Mouse (Mus musculus) thymus, adult 18-20 months (tissue): ENCODE data around the gene Neu1.
A peak's percentile ranks its signal among the peaks of the same experiment; 100 is the strongest.
"Not testable (repeated sequence)": the region's sequence is repeated elsewhere in the genome, so short reads cannot be mapped to it uniquely, and the experiment has no call there.

Experiments
- DNase-seq, 2 experiments: peaks; one replicate each; pipeline ENCODE4 v3.0.0; 2022; ENCODE audit warnings: mixed read lengths in 2 of 2

Neu1 gene

DNA sequence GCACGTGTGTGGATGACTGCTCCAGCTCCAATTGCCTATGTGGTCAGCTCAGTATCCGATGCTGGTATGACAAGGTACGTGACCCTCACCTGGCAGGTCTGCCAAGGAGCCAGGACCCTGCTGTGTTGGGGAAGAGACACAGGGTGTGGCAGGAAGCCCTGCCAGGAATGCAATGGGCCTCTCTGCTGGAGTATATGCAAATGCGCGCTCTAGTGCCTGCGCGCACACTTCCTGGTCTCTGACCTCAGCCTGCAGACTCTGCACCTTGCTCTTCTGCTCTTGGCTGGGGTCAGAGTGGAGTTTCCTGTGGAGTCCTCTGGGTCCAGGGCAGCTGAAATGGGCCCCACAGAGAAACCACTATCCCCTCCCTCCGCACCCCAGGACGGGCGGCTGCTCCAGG, 20.1 kb upstream of the Neu1 start:
- no peak for DNase-seq

DNA sequence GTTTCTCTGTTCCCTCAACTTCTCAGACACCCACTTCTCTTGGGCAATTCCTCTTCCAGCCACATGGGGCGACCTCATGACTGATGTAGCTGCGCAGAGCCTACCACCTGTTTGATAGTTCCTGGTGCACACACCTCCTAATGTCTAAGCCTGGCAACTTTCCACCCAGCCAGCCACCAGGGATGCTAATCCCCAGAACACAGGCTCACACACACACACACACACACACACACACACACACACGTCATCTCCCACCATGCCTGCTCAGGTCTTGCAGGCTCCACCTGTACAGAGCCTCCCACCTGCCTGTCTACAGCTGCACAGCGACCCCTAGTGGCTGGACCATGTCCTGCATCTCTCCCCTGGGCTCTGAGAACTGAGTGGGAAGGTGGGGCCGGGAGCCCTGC, 19.1 kb upstream of the Neu1 start:
- DNase-seq, result peak; percentile 57 to 69

DNA sequence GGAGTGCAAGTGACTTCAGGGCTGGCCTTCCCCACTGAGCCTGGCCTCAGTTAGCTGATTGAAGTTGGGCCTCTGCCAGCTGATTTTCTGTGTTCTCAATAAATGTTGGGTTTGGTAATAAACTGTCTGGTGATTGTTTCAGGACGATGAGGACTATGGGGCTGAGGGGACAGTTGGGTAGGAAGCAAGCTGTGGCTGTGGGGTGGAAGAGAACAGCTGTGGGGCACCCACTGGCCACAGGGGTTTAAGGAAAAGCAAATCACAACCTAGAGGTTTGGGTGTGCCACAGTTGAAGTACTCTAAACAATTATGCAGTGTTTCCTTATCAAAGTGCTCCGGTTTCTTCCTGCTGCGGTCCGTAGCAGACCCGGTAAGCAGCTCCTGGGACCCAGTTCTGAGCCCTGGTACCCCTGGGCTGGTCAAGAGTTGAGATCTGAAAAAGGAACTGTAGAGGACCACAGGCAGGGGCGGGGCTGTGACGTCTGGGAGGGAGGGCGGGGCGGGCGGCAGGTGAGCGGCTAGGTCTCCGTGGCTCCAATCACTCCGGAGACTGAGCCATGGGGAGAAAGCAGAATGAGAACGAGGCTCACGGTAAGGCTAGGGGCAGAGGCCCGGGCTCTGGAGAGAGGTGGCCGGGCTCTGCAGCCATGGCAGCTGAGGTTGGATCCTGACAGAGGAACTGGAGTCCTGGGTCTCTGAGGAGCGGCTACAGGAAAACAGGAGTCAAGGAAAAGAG, 17.0 kb upstream of the Neu1 start, which contains the start of gene Slc44a4:
Slc44a4 (plus strand) TSS at position 537 of the 736 bp plus-strand sequence.
- DNase-seq, result no peak

DNA sequence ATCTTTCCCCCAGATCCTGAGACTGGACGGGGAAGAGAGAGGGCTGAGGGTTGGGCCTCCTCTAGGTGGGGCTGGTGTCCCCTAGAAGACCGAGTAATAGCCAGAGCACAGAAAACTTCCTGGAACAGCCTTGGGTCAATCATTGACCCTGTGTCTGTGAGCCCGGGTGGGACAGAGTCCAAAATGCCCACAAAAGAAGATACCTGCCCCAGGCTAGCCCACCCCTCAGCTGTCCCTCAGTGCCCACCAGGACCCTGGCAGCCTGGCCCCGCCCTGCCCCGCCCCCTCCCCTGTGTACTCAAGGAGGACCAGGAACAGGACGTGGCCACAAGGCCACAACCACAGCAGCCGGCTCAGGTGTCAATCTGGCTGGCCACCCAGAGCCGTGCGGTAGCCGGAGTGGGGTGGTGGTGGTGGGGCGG, 15.6 kb upstream of the Neu1 start:
- DNase-seq, result no peak

DNA sequence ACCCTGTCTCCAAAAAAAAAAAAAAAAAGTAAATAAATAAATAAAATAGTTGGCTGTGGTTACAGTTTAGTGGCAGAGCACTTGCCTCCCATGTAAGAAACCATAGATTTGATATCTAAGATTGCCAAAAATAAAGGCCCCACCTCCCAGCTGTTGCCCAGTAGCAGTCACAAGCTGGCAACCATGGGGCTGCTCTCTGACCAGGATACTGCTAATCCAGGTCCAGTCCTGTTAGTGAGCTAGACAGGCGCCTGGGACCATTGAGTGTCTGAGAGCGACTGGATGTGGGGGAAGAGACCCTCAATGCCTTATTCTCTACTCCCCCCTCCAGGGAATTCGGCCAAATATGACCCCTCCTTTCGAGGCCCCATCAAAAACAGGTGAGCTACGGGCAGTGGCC, 14.7 kb upstream of the Neu1 start:
- no peak for DNase-seq

DNA sequence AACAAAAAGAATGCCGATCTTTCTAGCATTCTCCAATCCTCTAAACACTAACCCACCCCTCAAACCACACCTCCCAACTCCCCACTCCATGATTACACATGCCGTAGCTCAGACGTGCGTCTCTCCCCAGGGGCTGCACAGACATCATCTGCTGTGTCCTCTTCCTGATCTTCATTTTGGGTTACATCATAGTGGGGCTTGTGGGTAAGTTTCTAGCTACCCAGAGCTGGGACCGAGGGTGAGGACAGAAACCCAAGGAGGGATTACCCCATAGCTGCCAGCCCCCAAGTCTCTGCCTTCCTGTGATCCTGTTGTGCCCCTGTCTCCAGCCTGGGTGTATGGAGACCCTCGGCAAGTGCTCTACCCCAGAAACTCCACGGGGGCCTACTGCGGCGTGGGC, 13.9 kb upstream of the Neu1 start:
- DNase-seq, result no peak

DNA sequence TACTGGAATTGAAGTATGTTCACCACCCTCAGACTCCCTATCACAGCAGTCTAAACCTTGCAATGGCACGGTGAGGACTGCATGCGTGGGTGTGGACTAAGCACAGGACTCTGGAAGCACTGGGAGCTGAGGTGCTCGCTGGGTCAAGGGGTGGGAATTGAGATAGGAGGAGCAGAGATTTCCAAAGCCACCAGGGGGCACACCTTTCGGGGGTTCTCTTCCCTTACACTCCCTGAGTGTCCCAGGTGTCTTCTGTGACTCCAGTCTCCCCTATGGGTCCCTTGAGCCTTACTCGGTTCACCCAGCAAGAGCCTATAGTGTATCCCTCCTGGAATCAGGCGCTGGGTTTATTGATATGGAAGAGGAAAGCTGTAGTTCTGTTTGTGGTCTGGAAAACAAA, 8.1 kb upstream of the Neu1 start:
- DNase-seq, result no peak

DNA sequence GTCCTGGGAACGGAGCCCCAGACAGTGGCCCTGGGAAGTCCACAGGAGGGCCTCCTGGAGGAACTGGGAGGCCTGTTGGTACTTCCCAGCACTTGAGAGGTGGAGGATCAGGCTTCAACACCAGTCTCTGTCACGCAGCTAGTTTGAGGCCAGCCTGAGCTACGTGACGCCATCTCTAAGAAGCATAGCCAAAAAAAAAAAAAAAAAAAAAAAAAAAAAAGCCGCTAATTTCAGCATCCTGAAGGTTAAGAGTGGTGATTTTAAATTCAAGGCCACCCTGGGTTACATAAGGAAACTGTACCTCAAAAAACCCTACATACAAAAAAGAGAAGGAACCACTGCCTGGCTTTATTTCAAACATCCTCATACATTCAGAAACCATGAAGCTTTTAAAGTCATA, 6.8 kb upstream of the Neu1 start:
- DNase-seq, result no peak

DNA sequence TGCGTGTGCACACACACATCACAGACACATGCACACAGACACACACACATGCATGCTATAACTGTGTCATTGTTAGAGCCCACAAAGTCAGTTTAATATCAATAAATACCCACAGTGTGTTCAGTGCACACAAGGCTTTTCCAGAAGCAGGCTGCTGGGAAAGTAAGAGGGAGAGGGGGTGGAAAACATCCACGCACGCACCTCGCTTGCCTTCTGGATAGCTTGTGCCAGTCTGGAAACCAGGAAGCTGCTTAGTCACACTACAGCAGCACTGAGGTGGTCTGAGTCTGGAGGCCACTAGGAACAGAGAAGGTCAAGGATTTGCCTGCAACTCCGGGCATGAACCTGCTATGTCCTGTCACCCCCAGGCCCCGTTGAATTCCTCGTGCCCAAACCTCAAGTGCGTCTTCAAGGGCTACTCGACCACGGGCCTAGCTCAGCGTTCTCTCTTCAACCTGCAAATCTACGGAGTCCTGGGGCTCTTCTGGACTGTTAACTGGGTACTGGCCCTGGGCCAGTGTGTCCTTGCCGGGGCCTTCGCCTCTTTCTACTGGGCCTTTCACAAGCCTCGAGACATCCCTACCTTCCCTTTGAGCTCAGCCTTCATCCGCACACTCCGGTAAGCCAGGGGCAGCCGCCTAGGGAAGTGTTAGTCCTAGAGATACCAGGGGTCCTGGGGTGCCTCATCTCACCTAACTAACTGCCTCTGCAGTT, 3.6 kb upstream of the Neu1 start:
- no peak for DNase-seq

DNA sequence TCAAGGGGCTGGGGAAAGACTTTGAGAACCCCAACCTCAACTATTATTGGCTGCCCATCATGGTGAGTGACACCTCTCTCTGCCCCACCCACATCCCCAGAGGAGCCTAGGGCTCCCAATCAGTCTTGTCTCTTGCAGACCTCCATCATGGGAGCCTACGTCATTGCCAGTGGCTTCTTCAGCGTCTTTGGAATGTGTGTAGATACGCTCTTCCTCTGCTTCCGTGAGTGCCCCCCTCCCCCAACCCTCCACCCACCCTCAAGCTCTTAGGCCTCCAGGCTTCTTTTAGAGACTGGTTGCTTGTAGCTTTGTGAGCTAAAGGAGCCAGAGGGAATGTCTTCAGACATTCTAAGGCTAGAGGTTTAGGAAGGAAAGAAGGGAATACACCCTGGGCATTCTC, 2.2 kb upstream of the Neu1 start:
- DNase-seq, result no peak

DNA sequence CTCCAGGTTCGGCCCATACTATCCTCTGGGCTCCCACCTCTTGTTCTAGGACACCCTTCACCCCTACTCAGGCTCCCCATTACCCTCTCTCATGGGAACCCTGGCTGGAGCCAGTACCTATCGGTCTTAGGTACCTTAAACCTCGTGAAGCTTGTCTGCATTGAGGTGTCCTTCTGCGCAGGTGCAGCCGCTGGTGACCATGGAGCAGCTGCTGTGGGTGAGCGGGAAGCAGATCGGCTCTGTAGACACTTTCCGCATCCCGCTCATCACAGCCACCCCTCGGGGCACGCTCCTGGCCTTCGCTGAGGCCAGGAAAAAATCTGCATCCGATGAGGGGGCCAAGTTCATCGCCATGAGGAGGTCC, 664 bp downstream of the Neu1 start:
- DNase-seq, result peak; percentile 39 to 53

DNA sequence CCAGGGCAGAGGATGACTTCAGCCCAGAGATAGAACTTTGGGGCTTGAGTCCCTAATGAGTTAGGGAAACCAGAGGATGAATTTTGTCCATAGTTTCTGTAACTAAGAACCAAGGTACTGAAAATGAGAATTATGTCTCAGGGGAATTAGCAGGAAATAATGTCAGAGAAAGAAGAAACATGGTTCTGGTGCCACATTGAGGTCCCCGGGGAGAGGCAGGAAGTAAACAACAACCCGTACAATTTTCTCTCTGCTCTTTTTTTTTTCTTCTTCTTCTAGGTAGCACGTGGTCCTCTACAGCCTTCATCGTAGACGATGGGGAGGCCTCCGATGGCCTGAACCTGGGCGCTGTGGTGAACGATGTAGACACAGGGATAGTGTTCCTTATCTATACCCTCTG, 1.2 kb downstream of the Neu1 start:
- peak in 1 of 2 experiments; percentile 18 for DNase-seq

DNA sequence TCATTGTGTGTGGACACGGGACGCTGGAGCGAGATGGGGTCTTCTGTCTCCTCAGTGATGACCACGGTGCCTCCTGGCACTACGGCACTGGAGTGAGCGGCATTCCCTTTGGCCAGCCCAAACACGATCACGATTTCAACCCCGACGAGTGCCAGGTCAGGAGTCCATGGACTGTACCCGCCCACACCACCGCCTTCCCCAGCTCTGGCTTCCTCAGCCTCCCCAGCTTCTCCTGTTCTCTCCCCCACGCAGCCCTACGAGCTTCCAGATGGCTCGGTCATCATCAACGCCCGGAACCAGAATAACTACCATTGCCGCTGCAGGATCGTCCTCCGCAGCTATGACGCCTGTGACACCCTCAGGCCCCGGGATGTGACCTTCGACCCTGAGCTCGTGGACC, 3.0 kb downstream of the Neu1 start:
- DNase-seq, result no peak

DNA sequence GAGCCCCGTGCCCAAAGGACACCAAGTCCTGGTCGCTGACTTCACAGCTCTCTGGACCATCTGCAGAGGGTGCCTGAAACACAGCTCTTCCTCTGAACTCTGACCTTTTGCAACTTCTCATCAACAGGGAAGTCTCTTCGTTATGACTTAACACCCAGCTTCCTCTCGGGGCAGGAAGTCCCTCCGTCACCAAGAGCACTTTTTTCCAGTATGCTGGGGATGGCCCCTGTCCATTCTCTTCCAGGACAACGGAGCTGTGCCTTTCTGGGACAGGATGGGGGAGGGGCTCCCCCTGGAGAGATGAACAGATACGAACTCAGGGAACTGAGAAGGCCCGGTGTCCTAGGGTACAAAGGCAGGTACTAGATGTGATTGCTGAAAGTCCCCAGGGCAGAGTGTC, 3.8 kb downstream of the Neu1 start:
- DNase-seq, result no peak

DNA sequence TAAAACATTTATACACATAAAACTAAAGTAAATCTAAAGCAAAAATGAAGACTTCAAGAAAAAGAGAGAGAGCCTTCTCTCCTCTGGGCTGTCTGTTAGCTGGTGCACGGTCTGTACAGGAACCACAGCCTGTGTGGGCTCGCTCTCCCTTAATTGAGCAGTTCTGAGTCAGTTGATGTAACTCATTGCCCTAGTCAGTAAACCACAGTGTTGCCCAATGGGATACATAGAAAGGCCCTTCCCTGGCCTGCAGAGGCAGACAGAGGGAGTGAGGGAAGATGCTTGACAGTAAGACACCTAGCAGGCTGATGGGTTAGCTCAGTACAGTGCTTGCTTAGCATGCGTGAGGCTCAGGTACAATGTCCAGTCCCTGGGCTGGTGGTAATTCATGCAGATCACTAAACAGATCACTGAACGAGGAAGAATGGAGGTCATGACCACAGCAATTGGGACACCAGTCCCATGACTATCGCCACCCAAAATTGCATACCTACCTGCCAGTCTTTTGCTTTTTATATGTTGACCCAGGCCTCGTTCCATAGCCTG, 7.0 kb downstream of the Neu1 start:
- DNase-seq, result no peak

DNA sequence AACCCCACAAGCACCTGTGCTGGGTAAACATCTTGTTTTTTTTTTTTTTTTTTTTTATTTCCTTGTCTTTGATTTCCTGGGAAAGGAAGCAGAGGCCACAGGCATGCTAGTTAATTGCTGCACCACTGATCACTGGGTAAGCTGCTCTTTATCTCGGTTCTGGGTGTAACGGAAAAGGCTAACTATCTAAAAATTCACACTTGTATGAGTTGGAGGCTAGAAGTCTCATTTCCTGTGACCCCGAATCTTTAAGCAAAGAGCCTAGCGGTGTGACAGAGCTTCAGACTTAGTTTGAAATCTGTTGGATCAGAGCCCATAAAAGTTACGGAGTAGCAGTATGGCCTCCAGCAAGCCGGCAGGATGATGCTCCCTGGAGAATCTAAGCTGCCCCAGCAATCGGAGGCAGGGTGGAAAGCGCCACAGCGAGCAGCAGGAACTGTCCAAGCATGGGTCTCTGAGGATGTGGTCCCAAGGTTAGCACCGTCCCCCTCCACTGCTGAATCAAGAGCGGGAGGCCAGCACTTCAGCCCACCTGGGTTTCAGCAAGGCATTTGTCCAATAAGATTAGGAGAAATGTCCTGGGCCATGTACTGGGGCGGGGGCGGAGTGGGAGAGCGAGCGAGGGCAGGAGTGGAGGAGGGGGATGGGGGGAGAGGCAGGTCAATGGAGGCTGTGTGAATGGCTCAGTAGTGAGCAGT, 10.4 kb downstream of the Neu1 start:
- no peak for DNase-seq

DNA sequence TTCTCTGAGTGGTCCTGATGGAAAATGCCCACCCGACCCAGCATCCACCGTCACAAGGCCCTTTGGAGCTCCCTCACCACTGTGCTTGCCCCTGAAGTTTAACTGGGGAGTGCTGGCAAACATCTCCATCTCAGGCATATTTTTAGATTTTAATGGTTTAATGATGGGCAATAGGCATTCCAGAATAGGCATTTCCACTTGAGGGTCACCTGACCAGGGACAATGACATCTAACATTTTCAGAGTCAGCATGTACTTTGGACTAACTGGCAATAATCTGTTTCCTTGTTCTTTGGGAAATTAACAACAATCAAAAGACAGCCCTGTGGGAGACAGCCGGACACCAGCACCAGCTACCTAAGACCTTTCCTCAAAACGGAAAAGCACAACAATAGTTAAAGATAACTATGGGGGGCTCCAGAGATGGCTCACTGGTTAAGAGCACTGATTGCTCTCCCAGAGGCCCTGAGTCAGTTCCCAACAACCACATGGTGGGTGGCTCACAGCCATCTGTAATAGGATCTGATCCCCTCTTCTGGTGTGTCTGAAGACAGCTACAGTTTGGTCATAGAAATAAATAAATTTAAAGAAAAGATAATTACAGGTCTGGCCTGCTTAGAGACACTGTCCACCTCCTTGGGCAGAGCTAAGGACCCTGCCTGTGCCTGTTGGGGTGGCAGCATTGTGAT, 12.2 kb downstream of the Neu1 start:
- DNase-seq, result no peak

DNA sequence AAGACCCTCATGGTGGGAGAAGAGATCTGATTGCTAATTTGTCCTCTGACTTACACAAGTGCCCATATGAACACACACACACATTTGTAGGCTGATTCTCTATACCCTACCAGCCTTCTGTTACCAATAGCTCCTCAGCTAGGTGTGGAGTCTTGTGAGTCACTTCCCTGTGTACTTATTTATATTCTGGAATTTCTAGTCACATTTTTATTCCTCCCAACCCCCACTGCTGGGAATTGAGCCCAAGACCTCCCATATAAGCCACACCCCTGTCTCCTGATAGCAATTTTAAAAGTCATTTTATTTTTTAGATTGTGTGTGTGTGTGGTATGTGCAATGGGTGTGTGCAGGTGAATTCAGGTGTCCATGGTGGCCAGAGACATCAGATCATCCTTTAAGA, 13.3 kb downstream of the Neu1 start:
- no peak for DNase-seq

DNA sequence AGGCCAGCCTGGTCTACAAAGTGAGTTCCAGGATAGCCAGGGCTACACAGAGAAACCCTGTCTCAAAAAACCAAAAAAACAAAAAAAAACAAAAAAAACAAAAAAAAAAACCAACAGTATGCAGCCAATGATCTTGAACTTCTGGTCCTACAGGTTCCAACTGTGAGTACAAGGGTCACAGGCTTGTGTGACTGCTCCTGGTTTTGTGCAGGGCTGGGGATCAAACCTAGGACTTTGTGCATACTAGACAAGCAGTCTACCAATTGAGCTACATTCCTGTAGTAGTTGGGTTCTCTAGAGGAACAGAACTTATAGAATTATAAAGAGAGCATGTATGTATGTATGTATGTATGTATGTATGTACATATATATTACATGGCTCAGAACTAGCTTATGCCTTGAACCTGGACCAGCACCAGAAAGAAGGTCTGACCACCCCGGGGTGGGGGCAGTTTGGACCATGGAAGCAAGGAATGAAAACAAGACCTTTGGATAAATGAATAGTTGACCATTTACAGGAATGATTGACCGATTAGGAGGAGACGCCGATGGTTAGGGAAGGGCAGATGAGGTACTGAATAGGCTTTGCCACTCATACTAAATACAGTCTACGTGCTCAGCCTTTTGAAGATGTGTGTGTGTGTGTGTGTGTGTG, 15.6 kb downstream of the Neu1 start:
- no peak for DNase-seq

DNA sequence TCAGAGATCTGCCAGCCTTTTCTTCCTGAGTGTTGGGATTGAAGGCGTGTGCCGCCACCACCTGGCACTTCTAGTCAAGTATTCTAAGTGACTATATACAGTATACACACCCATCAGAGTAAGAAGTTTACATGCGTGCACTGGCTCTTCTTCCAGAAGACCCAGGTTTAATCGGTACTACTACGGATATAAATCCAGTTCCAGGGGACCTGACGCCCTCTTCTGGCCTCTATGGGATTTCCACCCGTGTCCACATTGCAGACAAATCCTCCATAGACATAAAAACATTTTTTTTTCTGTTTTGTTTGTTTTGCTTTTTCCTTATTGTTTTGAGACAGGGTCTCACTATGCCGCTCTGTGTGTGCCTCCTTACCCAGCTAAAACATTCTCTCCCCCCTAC, 16.6 kb downstream of the Neu1 start:
- no peak for DNase-seq

DNA sequence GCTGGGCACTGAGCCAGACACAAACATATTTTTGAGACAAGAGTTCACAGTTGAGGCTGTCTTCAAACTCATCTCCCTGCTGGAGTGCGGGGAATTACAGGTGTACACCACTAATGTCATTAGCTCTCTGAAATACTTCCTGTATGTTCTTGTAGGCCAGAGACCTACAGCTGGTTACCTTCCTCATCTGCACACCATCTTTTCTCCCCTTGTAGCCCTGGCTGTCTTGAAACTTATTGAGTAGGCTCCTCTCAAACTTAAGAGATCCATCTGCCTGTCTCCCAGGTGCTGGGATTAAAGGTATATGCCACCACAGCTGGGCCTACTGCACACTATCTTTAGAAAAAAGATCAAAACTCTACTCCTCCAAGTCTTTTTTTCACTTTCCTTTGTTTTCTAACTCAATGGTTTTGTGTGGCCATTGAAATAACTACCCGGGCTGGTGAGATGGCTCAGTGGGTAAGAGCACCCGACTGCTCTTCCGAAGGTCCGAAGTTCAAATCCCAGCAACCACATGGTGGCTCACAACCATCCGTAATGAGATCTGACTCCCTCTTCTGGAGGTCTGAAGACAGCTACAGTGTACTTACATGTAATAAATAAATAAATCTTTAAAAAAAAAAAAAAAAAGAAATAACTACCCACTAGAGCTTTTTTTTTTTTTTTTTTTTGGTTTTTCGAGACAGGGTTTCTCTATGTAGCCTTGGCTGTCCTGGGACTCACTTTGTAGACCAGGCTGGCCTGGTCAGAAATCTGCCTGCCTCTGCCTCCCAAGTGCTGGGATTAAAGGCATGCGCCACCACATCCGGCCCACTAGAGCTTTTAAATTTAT, 17.9 kb downstream of the Neu1 start:
- not testable (repeated sequence) for DNase-seq

DNA sequence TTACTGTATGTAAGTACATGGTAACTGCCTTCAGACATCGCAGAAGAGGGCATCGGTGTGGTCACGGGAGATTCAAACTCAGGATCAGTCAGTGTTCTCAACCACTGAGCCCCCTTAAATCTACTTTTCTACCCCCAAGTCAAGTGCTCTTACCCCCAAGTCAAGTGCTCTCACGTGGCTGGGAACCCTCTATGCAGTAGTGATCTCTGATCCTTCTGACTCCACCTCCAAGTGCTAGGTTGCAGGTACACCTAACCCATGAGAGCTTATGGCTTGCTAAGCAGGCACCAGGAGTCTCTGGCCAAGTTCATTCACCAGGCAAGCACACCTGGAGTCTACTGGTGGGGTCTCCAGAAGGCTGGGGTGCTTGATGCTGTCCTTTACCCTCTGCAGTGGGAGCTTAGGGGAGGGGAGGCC, 18.5 kb downstream of the Neu1 start:
- no peak for DNase-seq
